Mouse (Mus musculus) lung, adult 2 months (tissue): Measurements from ENCODE around the gene Lmtk2.

Experiments
- CTCF ChIP-seq: fragments of 200-500 bp; IDR thresholded peaks from 2 replicates; pipeline ENCODE4 v1.5.1; 2011; ENCODE audit warnings: mild to moderate bottlenecking, low read length, control low read depth; ENCODE audit not compliant: insufficient read depth
- POLR2A ChIP-seq: fragments of 200-500 bp; IDR thresholded peaks from 2 replicates; pipeline ENCODE4 v1.6.1; 2011; ENCODE audit warnings: low read depth, mild to moderate bottlenecking, control low read depth, low read length, borderline replicate concordance; ENCODE audit errors: extremely low read depth

DNA sequence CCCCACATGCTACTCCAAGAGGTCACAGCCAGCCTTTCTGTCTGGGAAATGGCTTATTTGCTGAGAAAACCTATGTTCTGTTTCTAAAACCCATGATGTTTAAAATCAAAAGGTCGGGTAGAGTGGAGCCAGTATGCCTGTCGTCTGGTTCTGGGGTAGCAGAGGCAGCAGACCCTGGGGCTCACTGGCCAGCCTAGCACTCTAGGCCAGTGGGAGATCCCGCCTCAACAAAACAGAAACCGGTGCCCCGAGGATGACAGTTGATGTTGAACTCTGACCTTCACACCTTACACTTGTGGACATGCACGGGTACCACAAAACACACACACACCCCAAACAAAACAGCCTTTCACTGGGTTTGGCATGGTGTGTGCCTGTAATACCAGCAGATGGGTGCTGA is 88.2 kb downstream of the Lmtk2 start:
- TF ChIP-seq CTCF: no peak
- no peak for TF ChIP-seq POLR2A
